Mouse (Mus musculus): ENCODE data around the gene Gm765. TPM values are rescaled to one million over a fixed set of nuclear protein-coding genes. Genes with fewer than 3 reads are reported as not detected.

The Gm765 gene
- polyA plus RNA-seq (2014; fragmentation: Nextera tagmentation; extraction: Ambion mirVana), result not detected in 2 replicates

DNA sequence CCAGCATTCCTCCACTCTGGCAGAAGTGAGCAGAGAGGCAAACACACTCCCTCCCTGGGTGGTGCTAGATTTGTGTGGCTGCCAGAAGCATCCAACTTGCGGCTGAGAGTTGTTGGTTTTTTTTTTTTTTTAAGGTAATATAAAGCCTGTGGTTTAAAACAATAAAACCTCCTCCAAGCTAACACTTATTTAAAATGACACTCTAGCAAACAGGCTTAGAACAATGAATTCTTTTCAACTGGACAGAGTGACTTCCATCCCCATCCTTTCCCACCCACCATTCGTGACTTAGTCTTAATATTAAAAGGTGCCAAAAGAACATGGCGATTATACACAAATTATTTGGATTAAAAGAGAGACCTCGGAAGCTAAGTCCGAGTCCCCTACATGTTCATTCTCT, at the start of gene Gm765:
TSS of gene Gm765 (minus strand) at position 101 of the 400 bp plus-strand sequence.
- DNase-seq (ENCODE audit: low spot score) (no peak), ATAC-seq (ENCODE audit: insufficient number of reproducible peaks, low FRiP score, low TSS enrichment, low read depth) (no peak)
- no peaks in the 10 kb centered on the region for H3K27me3 ChIP-seq (ENCODE audit: control insufficient read depth, insufficient read depth, low read length)
- H3K36me3 ChIP-seq (ENCODE audit: control insufficient read depth, insufficient read depth, low read length), result no peaks in the 10 kb centered on the region
- WGBS, result 79% methylated on average over 5 of the region's 5 CpGs
- H3K4me1 ChIP-seq (ENCODE audit: control insufficient read depth, insufficient read depth, low read length), result no peaks in the 10 kb centered on the region
- H3K9me3 ChIP-seq (ENCODE audit: control insufficient read depth, low read length), result no peaks in the 10 kb centered on the region
- no peak within 1 kb of the TSS for H3K27ac ChIP-seq (replicated peaks; ENCODE audit: low read depth, low read length)
- H3K9ac ChIP-seq (ENCODE audit: low read length), result no peak within 1 kb of the TSS
- H3K4me2 ChIP-seq (ENCODE audit: low read depth, severe bottlenecking), result no peak within 1 kb of the TSS
- no peak within 1 kb of the TSS for H3K4me3 ChIP-seq (ENCODE audit: low read depth, low read length)

DNA sequence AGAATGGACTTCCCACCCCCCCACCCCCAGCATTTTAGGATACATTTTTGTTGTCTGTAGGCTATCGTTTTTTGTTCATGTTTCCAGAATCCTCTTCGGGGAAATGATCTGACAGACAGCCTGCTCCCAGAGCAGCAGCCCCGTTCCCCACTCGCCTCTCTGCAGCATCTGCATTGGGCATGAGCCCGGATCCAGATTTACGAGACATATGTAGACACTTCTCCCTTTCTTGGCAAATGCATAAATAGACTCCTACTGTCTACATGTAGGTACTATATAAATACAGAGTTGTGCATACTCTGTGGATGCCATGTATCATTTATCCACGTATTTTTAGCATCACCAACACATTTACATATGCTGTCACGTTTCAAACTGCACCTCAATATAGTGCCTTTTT, 42.9 kb upstream of the Gm765 start:
- no peaks in the 10 kb centered on the region for H3K27me3 ChIP-seq (ENCODE audit: control insufficient read depth, insufficient read depth, low read length)
- no peak overlapping the region for H3K9ac ChIP-seq (ENCODE audit: low read length)
- WGBS, result 85% methylated on average over 8 of the region's 8 CpGs
- H3K4me3 ChIP-seq (ENCODE audit: low read depth, low read length), result no peak overlapping the region
- ATAC-seq (ENCODE audit: insufficient number of reproducible peaks, low FRiP score, low TSS enrichment, low read depth), result no peak
- no peak overlapping the region for H3K4me2 ChIP-seq (ENCODE audit: low read depth, severe bottlenecking)
- H3K4me1 ChIP-seq (ENCODE audit: control insufficient read depth, insufficient read depth, low read length), result no peaks in the 10 kb centered on the region
- no peaks in the 10 kb centered on the region for H3K9me3 ChIP-seq (ENCODE audit: control insufficient read depth, low read length)
- H3K27ac ChIP-seq (replicated peaks; ENCODE audit: low read depth, low read length), result no peak overlapping the region
- DNase-seq (ENCODE audit: low spot score), result no peak
- H3K36me3 ChIP-seq (ENCODE audit: control insufficient read depth, insufficient read depth, low read length), result no peaks in the 10 kb centered on the region

DNA sequence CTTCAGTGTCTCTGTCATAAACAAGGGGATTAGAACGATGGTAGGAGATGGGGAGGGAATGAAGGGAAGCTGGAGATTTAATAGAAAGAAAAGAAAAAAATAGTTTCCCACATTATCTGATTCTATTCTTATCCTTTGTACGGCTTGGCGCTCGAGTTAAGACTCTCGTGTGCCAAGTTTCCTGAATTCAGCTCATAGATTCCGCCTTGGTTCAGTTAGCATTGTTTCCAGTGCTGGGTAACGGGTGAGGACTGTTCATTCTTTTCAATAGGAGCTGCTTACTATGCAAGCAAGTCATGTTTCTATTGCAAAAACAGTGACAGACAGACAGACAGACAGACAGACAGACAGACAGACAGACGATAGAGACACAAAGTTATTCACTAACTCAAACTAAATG, 41.9 kb upstream of the Gm765 start:
- WGBS, result 88% methylated on average over 8 of the region's 8 CpGs
- Histone ChIP-seq H3K4me3 (ENCODE audit: low read depth, low read length) (no peak overlapping the region), H3K27ac (replicated peaks; ENCODE audit: low read depth, low read length) (no peak overlapping the region), H3K4me2 (ENCODE audit: low read depth, severe bottlenecking) (no peak overlapping the region), H3K9me3 (ENCODE audit: control insufficient read depth, low read length) (no peaks in the 10 kb centered on the region), H3K4me1 (ENCODE audit: control insufficient read depth, insufficient read depth, low read length) (no peaks in the 10 kb centered on the region), H3K9ac (ENCODE audit: low read length) (no peak overlapping the region), H3K27me3 (ENCODE audit: control insufficient read depth, insufficient read depth, low read length) (no peaks in the 10 kb centered on the region), H3K36me3 (ENCODE audit: control insufficient read depth, insufficient read depth, low read length) (no peaks in the 10 kb centered on the region)
- DNase-seq (ENCODE audit: low spot score) (no peak), ATAC-seq (ENCODE audit: insufficient number of reproducible peaks, low FRiP score, low TSS enrichment, low read depth) (no peak)

DNA sequence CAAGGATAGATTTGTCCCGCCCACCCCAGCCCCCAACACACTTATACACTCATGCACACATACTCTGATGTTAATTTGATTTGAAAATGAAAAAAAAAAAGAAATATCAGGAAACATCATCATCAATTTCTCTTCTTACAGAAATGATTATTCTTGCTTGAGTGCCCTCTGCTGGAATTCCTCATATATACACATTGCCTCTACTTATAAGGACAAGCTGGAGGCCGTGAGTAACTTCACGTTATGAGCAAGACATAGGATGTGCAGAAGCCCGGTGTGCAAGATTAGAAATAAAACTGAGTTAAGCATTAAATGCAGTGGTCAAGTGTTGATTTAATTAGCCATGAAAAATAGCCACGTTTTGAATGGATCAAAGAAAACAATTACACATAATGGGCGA, 40.9 kb upstream of the Gm765 start:
- no peak overlapping the region for H3K4me2 ChIP-seq (ENCODE audit: low read depth, severe bottlenecking)
- no peaks in the 10 kb centered on the region for H3K36me3 ChIP-seq (ENCODE audit: control insufficient read depth, insufficient read depth, low read length)
- 45% methylated on average over 6 of the region's 6 CpGs for WGBS
- no peak overlapping the region for H3K27ac ChIP-seq (replicated peaks; ENCODE audit: low read depth, low read length)
- DNase-seq (ENCODE audit: low spot score) (peak; percentile 25), ATAC-seq (ENCODE audit: insufficient number of reproducible peaks, low FRiP score, low TSS enrichment, low read depth) (no peak)
- H3K27me3 ChIP-seq (ENCODE audit: control insufficient read depth, insufficient read depth, low read length), result no peaks in the 10 kb centered on the region
- no peak overlapping the region for H3K9ac ChIP-seq (ENCODE audit: low read length)
- H3K4me1 ChIP-seq (ENCODE audit: control insufficient read depth, insufficient read depth, low read length), result no peaks in the 10 kb centered on the region
- H3K9me3 ChIP-seq (ENCODE audit: control insufficient read depth, low read length), result no peaks in the 10 kb centered on the region
- H3K4me3 ChIP-seq (ENCODE audit: low read depth, low read length), result no peak overlapping the region

DNA sequence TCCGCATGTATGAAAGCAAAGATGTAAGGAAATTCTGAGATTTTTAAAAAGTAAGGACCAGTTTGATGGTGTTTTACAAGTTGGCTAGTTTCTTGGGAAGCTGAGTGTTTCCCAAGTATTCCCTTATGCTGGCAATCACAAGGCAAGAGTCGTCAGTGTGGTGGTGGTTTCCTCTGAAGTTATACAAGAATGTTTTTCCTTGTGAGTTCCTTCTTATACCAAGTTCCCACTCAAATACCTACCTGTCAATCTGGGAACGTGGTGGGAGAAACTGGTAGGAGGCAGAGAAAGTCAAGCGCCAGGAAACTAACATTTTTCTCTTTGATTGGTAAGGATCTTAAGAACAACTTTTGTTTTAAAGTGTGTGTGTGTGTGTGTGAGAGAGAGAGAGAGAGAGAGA, 23.6 kb upstream of the Gm765 start:
- Histone ChIP-seq H3K36me3 (ENCODE audit: control insufficient read depth, insufficient read depth, low read length) (no peaks in the 10 kb centered on the region), H3K4me1 (ENCODE audit: control insufficient read depth, insufficient read depth, low read length) (no peaks in the 10 kb centered on the region), H3K27me3 (ENCODE audit: control insufficient read depth, insufficient read depth, low read length) (no peaks in the 10 kb centered on the region), H3K9me3 (ENCODE audit: control insufficient read depth, low read length) (no peaks in the 10 kb centered on the region), H3K4me3 (ENCODE audit: low read depth, low read length) (no peak overlapping the region), H3K27ac (replicated peaks; ENCODE audit: low read depth, low read length) (no peak overlapping the region), H3K4me2 (ENCODE audit: low read depth, severe bottlenecking) (no peak overlapping the region), H3K9ac (ENCODE audit: low read length) (no peak overlapping the region)
- ATAC-seq (ENCODE audit: insufficient number of reproducible peaks, low FRiP score, low TSS enrichment, low read depth), result no peak
- DNase-seq (ENCODE audit: low spot score), result no peak
- 79% methylated on average over 4 of the region's 4 CpGs for WGBS

DNA sequence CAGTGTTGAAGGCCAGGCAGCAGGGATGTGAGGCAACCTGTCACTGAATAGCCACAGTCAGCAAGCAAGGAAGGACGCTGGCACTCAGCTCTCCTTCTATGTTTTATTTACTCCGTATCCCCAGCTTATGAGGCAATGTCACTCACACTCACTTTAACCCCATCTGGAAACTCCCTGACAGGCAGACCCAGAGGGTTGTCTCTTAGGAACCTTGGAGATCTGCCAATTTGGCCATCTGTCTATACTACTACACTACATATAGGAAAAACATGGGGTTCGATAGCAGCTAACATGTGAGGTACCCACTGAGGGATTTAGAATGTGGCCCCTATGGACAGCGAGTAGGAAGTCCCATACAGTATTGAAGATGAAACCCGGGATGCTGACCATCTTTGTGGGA, 12.7 kb upstream of the Gm765 start:
- H3K4me3 ChIP-seq (ENCODE audit: low read depth, low read length), result no peak overlapping the region
- H3K4me2 ChIP-seq (ENCODE audit: low read depth, severe bottlenecking), result no peak overlapping the region
- H3K9me3 ChIP-seq (ENCODE audit: control insufficient read depth, low read length), result no peaks in the 10 kb centered on the region
- DNase-seq (ENCODE audit: low spot score) (no peak), ATAC-seq (ENCODE audit: insufficient number of reproducible peaks, low FRiP score, low TSS enrichment, low read depth) (no peak)
- WGBS, result 87% methylated on average over 5 of the region's 5 CpGs
- H3K9ac ChIP-seq (ENCODE audit: low read length), result no peak overlapping the region
- no peaks in the 10 kb centered on the region for H3K4me1 ChIP-seq (ENCODE audit: control insufficient read depth, insufficient read depth, low read length)
- H3K27me3 ChIP-seq (ENCODE audit: control insufficient read depth, insufficient read depth, low read length), result no peaks in the 10 kb centered on the region
- H3K36me3 ChIP-seq (ENCODE audit: control insufficient read depth, insufficient read depth, low read length), result no peaks in the 10 kb centered on the region
- no peak overlapping the region for H3K27ac ChIP-seq (replicated peaks; ENCODE audit: low read depth, low read length)

DNA sequence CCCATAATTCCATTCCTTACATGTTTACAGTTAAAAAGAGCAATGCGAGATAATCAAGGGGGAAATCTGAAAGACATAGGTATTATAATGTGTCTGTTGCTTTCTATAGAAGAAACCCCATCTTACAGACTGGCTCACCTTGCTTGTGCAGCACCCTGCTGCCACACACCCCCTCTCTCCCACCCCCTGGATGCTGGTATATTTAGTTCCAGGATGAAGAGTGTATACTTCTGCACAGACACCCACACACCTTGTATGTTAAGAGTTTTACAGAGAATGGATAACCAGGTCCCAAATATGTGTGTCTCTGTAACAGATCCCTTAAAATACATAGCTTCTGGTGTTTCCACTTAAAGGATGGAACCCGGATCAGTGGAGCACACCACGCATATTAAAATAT, 10.7 kb upstream of the Gm765 start:
- no peak overlapping the region for H3K27ac ChIP-seq (replicated peaks; ENCODE audit: low read depth, low read length)
- no peaks in the 10 kb centered on the region for H3K4me1 ChIP-seq (ENCODE audit: control insufficient read depth, insufficient read depth, low read length)
- 90% methylated on average over 3 of the region's 3 CpGs for WGBS
- no peak overlapping the region for H3K4me3 ChIP-seq (ENCODE audit: low read depth, low read length)
- H3K4me2 ChIP-seq (ENCODE audit: low read depth, severe bottlenecking), result no peak overlapping the region
- DNase-seq (ENCODE audit: low spot score) (no peak), ATAC-seq (ENCODE audit: insufficient number of reproducible peaks, low FRiP score, low TSS enrichment, low read depth) (no peak)
- H3K9ac ChIP-seq (ENCODE audit: low read length), result no peak overlapping the region
- no peaks in the 10 kb centered on the region for H3K36me3 ChIP-seq (ENCODE audit: control insufficient read depth, insufficient read depth, low read length)
- H3K27me3 ChIP-seq (ENCODE audit: control insufficient read depth, insufficient read depth, low read length), result no peaks in the 10 kb centered on the region
- H3K9me3 ChIP-seq (ENCODE audit: control insufficient read depth, low read length), result no peaks in the 10 kb centered on the region

DNA sequence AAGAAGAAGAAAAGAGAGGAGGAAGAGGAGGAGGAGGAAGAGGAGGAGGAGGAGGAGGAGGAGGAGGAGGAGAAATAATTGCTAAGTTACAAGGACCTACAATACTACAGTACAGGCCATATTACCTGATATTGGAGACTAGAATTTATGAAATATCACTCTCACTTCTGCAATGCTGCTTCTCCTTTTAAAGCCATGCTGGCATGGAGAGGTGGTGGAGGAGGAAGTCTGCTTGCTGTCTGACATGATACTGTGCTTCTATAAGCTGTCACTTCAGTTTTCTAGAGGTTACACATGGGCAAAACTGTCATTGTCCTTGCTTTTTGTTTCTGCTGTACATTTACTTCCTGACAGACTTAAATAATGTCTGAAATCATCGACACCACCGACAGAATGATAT, 9.8 kb downstream of the Gm765 start:
- 92% methylated on average over 2 of the region's 2 CpGs for WGBS
- Histone ChIP-seq H3K9ac (ENCODE audit: low read length) (no peak overlapping the region), H3K9me3 (ENCODE audit: control insufficient read depth, low read length) (no peaks in the 10 kb centered on the region), H3K4me1 (ENCODE audit: control insufficient read depth, insufficient read depth, low read length) (no peaks in the 10 kb centered on the region), H3K27me3 (ENCODE audit: control insufficient read depth, insufficient read depth, low read length) (no peaks in the 10 kb centered on the region), H3K27ac (replicated peaks; ENCODE audit: low read depth, low read length) (no peak overlapping the region), H3K36me3 (ENCODE audit: control insufficient read depth, insufficient read depth, low read length) (no peaks in the 10 kb centered on the region), H3K4me3 (ENCODE audit: low read depth, low read length) (no peak overlapping the region), H3K4me2 (ENCODE audit: low read depth, severe bottlenecking) (no peak overlapping the region)
- no peak for ATAC-seq (ENCODE audit: insufficient number of reproducible peaks, low FRiP score, low TSS enrichment, low read depth)
- DNase-seq (ENCODE audit: low spot score), result no peak

DNA sequence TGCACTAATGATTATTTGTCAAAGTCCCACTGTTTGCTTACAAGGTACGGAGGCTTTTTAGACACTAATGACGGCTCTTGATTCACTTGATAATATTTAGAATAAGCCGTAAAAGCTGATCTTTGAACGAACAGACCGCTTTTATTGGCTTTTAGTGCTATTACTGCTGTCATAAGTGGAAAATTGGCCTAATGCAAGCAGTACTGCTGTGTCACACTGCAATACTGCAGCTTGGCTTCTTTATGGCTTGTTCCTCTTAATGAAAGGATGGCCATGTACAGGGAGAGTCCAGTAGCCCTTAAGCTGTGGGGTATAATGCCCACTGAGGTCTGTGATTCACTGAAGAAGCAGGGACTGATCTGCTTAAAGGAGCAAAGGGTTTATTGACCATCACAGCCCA, 30.9 kb downstream of the Gm765 start:
- WGBS, result 70% methylated on average over 5 of the region's 5 CpGs
- no peak overlapping the region for H3K4me3 ChIP-seq (ENCODE audit: low read depth, low read length)
- H3K27ac ChIP-seq (replicated peaks; ENCODE audit: low read depth, low read length), result no peak overlapping the region
- H3K36me3 ChIP-seq (ENCODE audit: control insufficient read depth, insufficient read depth, low read length), result no peaks in the 10 kb centered on the region
- H3K9ac ChIP-seq (ENCODE audit: low read length), result no peak overlapping the region
- no peak overlapping the region for H3K4me2 ChIP-seq (ENCODE audit: low read depth, severe bottlenecking)
- no peak for ATAC-seq (ENCODE audit: insufficient number of reproducible peaks, low FRiP score, low TSS enrichment, low read depth)
- no peaks in the 10 kb centered on the region for H3K27me3 ChIP-seq (ENCODE audit: control insufficient read depth, insufficient read depth, low read length)
- no peaks in the 10 kb centered on the region for H3K9me3 ChIP-seq (ENCODE audit: control insufficient read depth, low read length)
- H3K4me1 ChIP-seq (ENCODE audit: control insufficient read depth, insufficient read depth, low read length), result no peaks in the 10 kb centered on the region
- DNase-seq (ENCODE audit: low spot score), result no peak
